11 mouse cellular contexts compared by ENCODE assay signal in genomic region chr6:99374448-99375271, GRCm38 (mm10).
DNase-seq lines count a peak whose midpoint lies in the region; ATAC-seq and TF ChIP-seq lines count a peak whose summit lies in the region.
"Had no signal": no experiment of that assay in that cellular context is flagged by ENCODE, and none has a peak within 500 bp of the region (broad histone marks: within the 10 kb centered on the region; RNA-seq: fewer than 3 reads in every experiment).

No protein-coding gene starts in this region.

- H3K9ac ChIP-seq in stomach, postnatal 0 days (ENCODE audit: low read length), result no peak overlapping the region
- H3K9ac ChIP-seq: hindbrain, embryonic 12.5 days; liver, embryonic 14.5 days had no signal

- no peak overlapping the region for H3K4me2 ChIP-seq in stomach, postnatal 0 days (replicated peaks; ENCODE audit: low read depth)
- H3K4me2 ChIP-seq: hindbrain, embryonic 12.5 days had no signal

- no peaks in the 10 kb centered on the region for H3K36me3 ChIP-seq in stomach, postnatal 0 days (ENCODE audit: control insufficient read depth, insufficient read depth, low read length)
- H3K36me3 ChIP-seq: hindbrain, embryonic 12.5 days had no signal

- intact Hi-C loops in gastrocnemius, adult 2 months (cut with DNase I), result loop anchor here (5.0 kb wide), 1 partner anchor 42 kb away; no protein-coding TSS in a partner anchor

- DNase-seq in gastrocnemius, adult 2 months, result no peak
- DNase-seq in gastrocnemius, postnatal 25 days, result no peak
- peak; percentile 27 for DNase-seq in right cerebral cortex, postnatal 4 days
- no peak for DNase-seq in right cerebral cortex, postnatal 25 days
- peak; percentile 25 to 42 for DNase-seq in kidney, postnatal 36 days
- DNase-seq in stomach, postnatal 0 days (ENCODE audit: low spot score), result no peak
- no peak for DNase-seq in frontal cortex, postnatal 36 days (ENCODE audit: low spot score in 2 of 2)
- no peak for DNase-seq in adrenal gland, postnatal 10 days
- DNase-seq: adrenal gland, postnatal 14 days had no signal

- no peak overlapping the region for H3K4me3 ChIP-seq in gastrocnemius, adult 2 months
- no peak overlapping the region for H3K4me3 ChIP-seq in stomach, postnatal 0 days (ENCODE audit: low read depth, low read length)
- H3K4me3 ChIP-seq: hindbrain, embryonic 12.5 days had no signal

- no peak for TF ChIP-seq CTCF in gastrocnemius, adult 2 months (IDR thresholded peaks at IDR 0.05)
- no peak for TF ChIP-seq CTCF in stomach, postnatal 0 days (IDR thresholded peaks at IDR 0.05; ENCODE audit: low read depth)

- H3K27me3 ChIP-seq in stomach, postnatal 0 days (ENCODE audit: control insufficient read depth, insufficient read depth, low read length), result no peaks in the 10 kb centered on the region
- H3K27me3 ChIP-seq: hindbrain, embryonic 12.5 days had no signal

- TF ChIP-seq EP300 in stomach, postnatal 0 days (optimal IDR thresholded peaks at IDR 0.05), result no peak

- peaks cover 7% of the 10 kb centered on the region; the same call in 1 of the 2 replicates for H3K4me1 ChIP-seq in stomach, postnatal 0 days (replicated peaks; ENCODE audit: control insufficient read depth, insufficient read depth)

- WGBS in stomach, postnatal 0 days, result 52% methylated on average over 19 of the region's 19 CpGs

- H3K9me3 ChIP-seq in stomach, postnatal 0 days (ENCODE audit: control insufficient read depth, low read length), result no peaks in the 10 kb centered on the region
- H3K9me3 ChIP-seq: hindbrain, embryonic 12.5 days had no signal

- H3K27ac ChIP-seq in gastrocnemius, adult 2 months, result peak overlapping the region; percentile 38; the same call in 1 of the 2 replicates
- H3K27ac ChIP-seq in stomach, postnatal 0 days (replicated peaks), result peak overlapping the region; percentile 61; the same call in 1 of the 2 replicates
- H3K27ac ChIP-seq: hindbrain, embryonic 12.5 days; liver, embryonic 14.5 days had no signal

- ATAC-seq in stomach, postnatal 0 days (ENCODE audit: low FRiP score, low TSS enrichment), result no peak

Comparison
In these comparisons a context has a peak if more than half of its experiments do, and no peak if none do; other contexts are left out.
1. DNase-seq: peak in right cerebral cortex, postnatal 4 days (single experiment) and kidney, postnatal 36 days (2 of 2); none in gastrocnemius, adult 2 months (single experiment), gastrocnemius, postnatal 25 days (single experiment), right cerebral cortex, postnatal 25 days (single experiment), stomach, postnatal 0 days (single experiment), frontal cortex, postnatal 36 days (0 of 2) and adrenal gland, postnatal 10 days (single experiment).